Mouse (Mus musculus): ENCODE measurements around the gene Olfr620.

The Olfr620 gene

DNA sequence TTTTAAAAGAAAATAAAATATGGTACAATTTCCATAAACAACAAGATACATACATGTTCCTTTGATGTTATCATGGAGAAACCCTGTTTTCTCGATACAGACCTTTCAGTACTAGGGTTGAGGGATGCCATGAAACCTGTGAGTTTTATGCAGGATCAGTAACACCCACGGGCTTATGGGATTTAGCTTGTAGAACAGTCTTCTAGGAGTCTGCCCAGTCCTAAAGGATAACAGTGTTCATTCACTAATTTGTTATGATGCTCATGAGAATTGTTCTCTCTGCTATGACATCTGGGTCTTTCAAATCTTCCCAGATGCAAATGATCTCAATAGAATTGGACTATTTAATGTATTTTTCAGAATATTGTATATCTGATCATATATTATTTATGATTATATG is at the start of gene Olfr620:
Gene Olfr620 (minus strand): TSS at position 101 of the 400 bp plus-strand sequence.
- in situ Hi-C loops (cut with MboI, MseI) = no loop called here

GRCm38 (mm10) chr7:103644070-103644469 is 31.7 kb upstream of the Olfr620 start:
- in situ Hi-C loops (cut with MboI, MseI) = no loop called here

- in situ Hi-C loops (cut with MboI, MseI) = no loop called here
Observed at GRCm38 (mm10) chr7:103642602-103643001, 30.3 kb upstream of the Olfr620 start, which contains the start of gene Olfr622. Gene Olfr622 (minus strand): TSS chr7:103642702.

DNA sequence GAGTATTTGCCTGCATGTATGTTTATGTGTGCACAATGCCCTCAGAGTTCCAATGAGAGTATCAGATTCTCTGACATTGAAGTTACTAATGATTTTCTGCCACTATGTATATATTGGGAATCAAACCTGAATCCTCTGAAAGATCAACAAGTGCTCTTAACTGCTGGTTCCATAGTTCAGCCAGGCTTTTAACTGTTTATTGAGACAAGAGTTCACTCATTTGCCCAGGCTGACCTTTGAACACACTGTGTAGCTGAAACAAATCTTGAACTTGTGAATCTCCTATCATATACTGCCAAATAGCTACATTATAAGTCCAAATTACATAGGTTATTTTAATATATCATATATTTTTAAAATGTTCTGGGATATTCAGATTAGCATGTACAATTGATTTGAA is 24.5 kb upstream of the Olfr620 start:
- in situ Hi-C loops (cut with MboI, MseI) = no loop called here

DNA sequence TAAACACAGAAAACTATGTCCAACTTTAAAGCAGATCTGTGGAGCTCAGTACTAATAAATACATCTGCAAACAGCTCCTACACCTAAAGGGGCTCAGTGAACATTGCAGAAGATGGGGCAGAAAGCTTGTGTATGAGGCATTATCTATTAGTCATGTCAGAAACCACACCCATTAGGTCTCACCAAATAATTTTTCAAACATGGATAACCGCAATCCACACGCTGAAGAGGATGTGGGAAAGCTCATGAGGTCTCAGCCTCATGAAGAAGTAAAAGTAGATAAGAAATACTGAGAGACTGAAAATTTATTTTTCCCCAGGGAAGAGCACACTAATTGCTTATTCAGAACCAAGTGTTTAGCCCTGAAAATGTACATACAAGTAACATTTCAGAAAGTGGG is 4.9 kb downstream of the Olfr620 start:
- in situ Hi-C loops (cut with MboI, MseI) = no loop called here

DNA sequence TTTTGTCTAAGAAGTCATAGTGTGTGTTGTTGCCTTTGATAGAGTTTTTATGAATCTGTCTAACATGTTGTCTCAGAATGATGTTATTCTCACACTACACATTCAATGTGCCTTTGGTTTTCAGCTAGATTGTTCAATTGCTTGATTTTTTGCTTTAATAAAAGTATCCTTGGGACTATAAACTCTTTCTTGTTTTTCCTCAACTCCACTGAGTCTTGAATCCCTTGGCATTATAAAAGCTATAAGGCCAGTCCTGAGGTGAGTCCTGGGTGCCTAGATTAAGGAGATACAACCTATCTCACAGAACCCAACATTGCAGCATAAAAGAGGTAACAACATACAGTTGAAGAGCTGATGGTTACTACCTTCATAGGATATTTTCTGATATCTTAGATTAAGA is 12.1 kb downstream of the Olfr620 start, which contains the start of gene Olfr619:
Gene Olfr619 (plus strand): TSS at position 301 of the 400 bp plus-strand sequence.
- in situ Hi-C loops (cut with MboI, MseI) = no loop called here

DNA sequence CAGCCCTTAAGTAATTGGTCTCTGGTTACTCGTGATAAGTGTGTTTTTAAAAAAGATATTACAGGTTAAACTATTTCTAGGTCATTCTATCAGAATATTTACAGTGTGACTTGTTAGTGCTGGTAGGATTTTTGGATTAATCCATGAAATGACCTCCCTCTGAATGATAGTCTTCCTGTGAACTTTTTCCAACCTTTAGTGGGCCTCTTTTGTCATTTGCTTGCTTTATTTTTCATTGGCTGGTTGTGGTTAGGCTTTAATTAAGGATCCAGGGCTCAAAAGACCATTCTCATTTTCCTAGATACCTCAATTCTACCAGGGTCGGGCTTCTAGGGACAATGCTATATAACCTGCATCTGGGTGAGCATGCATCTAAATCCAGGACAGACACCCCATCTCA is 22.5 kb downstream of the Olfr620 start, which contains the start of gene Olfr618:
Gene Olfr618 (plus strand): TSS at position 301 of the 400 bp plus-strand sequence.
- in situ Hi-C loops (cut with MboI, MseI) = no loop called here

GRCm38 (mm10) chr7:103572761-103573160 is 39.6 kb downstream of the Olfr620 start, which contains the start of gene Olfr617:
Gene Olfr617 (plus strand): TSS chr7:103573061.
- in situ Hi-C loops (cut with MboI, MseI) = no loop called here

DNA sequence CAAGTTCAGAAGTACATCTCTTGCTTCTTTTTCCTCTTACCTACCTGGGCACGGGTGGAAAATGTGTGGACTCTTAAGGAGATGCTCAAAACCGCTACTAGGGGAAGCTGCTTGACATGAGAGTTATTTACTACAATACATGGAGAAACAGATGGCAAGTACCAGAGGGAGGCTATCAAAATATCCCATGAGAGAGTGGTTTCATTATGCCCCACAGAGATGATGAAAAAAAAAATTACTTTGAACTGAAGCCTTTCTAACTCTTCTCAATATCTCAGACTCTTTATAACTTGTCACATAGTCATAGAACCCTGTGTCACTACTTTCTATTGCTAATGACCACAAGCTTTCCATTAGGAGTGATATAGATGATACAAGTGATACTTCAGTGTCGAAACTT is 43.3 kb downstream of the Olfr620 start, which contains the start of gene Olfr616:
Gene Olfr616 (minus strand): TSS at position 101 of the 400 bp plus-strand sequence.
- in situ Hi-C loops (cut with MboI, MseI) = no loop called here

GRCm38 (mm10) chr7:103555779-103556178 is 56.6 kb downstream of the Olfr620 start, which contains the start of gene Olfr615:
Gene Olfr615 (plus strand): TSS chr7:103556079.
- in situ Hi-C loops (cut with MboI, MseI) = no loop called here

All from regulatory T cell (primary cell).